Mouse (Mus musculus): ENCODE results near the gene Ccr1.

The Ccr1 gene

GRCm38 (mm10) chr9:123956892-123957291 is 11.6 kb downstream of the Ccr1 start:
- in situ Hi-C loops (cut with MboI, MseI): loop anchor here (10.0 kb wide), 1 partner anchor 892 kb away; no protein-coding TSS in a partner anchor

GRCm38 (mm10) chr9:123953551-123953950 is 14.9 kb downstream of the Ccr1 start:
- in situ Hi-C loops (cut with MboI, MseI): loop anchor here (10.0 kb wide), 1 partner anchor 889 kb away; no protein-coding TSS in a partner anchor

- in situ Hi-C loops (cut with MboI, MseI): loop anchor here (10.0 kb wide), 1 partner anchor 886 kb away; no protein-coding TSS in a partner anchor
Measured at GRCm38 (mm10) chr9:123951176-123951575, 17.3 kb downstream of the Ccr1 start.

GRCm38 (mm10) chr9:123949432-123949831 is 19.1 kb downstream of the Ccr1 start:
- in situ Hi-C loops (cut with MboI, MseI): no loop called here

GRCm38 (mm10) chr9:123947815-123948214 is 20.7 kb downstream of the Ccr1 start:
- in situ Hi-C loops (cut with MboI, MseI): no loop called here

GRCm38 (mm10) chr9:123942025-123942424 is 26.5 kb downstream of the Ccr1 start:
- in situ Hi-C loops (cut with MboI, MseI): loop anchor here (5.0 kb wide), 1 partner anchor 315 kb away; no protein-coding TSS in a partner anchor

GRCm38 (mm10) chr9:123941316-123941715 is 27.2 kb downstream of the Ccr1 start:
- in situ Hi-C loops (cut with MboI, MseI): loop anchor here (5.0 kb wide), 1 partner anchor 316 kb away; no protein-coding TSS in a partner anchor

- in situ Hi-C loops (cut with MboI, MseI): loop anchor here (5.0 kb wide), 1 partner anchor 317 kb away; no protein-coding TSS in a partner anchor
Measured at GRCm38 (mm10) chr9:123940628-123941027, 27.9 kb downstream of the Ccr1 start.

- in situ Hi-C loops (cut with MboI, MseI): loop anchor here (5.0 kb wide), 1 partner anchor 317 kb away; no protein-coding TSS in a partner anchor
Measured at GRCm38 (mm10) chr9:123940168-123940567, 28.3 kb downstream of the Ccr1 start.

GRCm38 (mm10) chr9:123937989-123938388 is 30.5 kb downstream of the Ccr1 start:
- in situ Hi-C loops (cut with MboI, MseI): loop anchor here (5.0 kb wide), 1 partner anchor 71 kb away; no protein-coding TSS in a partner anchor

- in situ Hi-C loops (cut with MboI, MseI): loop anchor here (5.0 kb wide), 1 partner anchor 69 kb away; no protein-coding TSS in a partner anchor
Measured at GRCm38 (mm10) chr9:123936604-123937280, 31.8 kb downstream of the Ccr1 start.

- in situ Hi-C loops (cut with MboI, MseI): loop anchor here (5.0 kb wide), 1 partner anchor 68 kb away; no protein-coding TSS in a partner anchor
Measured at GRCm38 (mm10) chr9:123935776-123936175, 32.7 kb downstream of the Ccr1 start.

GRCm38 (mm10) chr9:123935346-123935745 is 33.1 kb downstream of the Ccr1 start:
- in situ Hi-C loops (cut with MboI, MseI): loop anchor here (5.0 kb wide), 1 partner anchor 68 kb away; no protein-coding TSS in a partner anchor

- in situ Hi-C loops (cut with MboI, MseI): loop anchor here (5.0 kb wide), 1 partner anchor 193 kb away; no protein-coding TSS in a partner anchor
Measured at GRCm38 (mm10) chr9:123933716-123934445, 34.6 kb downstream of the Ccr1 start.

GRCm38 (mm10) chr9:123932911-123933675 is 35.4 kb downstream of the Ccr1 start:
- in situ Hi-C loops (cut with MboI, MseI): loop anchor here (5.0 kb wide), 1 partner anchor 194 kb away; no protein-coding TSS in a partner anchor

GRCm38 (mm10) chr9:123931761-123932700 is 36.5 kb downstream of the Ccr1 start:
- in situ Hi-C loops (cut with MboI, MseI): loop anchor here (5.0 kb wide), 1 partner anchor 195 kb away; no protein-coding TSS in a partner anchor

GRCm38 (mm10) chr9:123930926-123931325 is 37.6 kb downstream of the Ccr1 start:
- in situ Hi-C loops (cut with MboI, MseI): loop anchor here (5.0 kb wide), 1 partner anchor 196 kb away; no protein-coding TSS in a partner anchor

GRCm38 (mm10) chr9:123930476-123930875 is 38.0 kb downstream of the Ccr1 start:
- in situ Hi-C loops (cut with MboI, MseI): loop anchor here (5.0 kb wide), 1 partner anchor 197 kb away; no protein-coding TSS in a partner anchor

GRCm38 (mm10) chr9:123929936-123930335 is 38.6 kb downstream of the Ccr1 start:
- in situ Hi-C loops (cut with MboI, MseI): loop anchor here (5.0 to 10.0 kb wide), 4 partner anchors 75 to 208 kb away; partner anchors contain the start of gene Fyco1

All from T-helper 2 cell (primary cell).